Mouse (Mus musculus): ENCODE measurements at regions not wholly inside any gene's neighbourhood (a gene's known extent, or its start where the extent isn't known, plus 50 kb on each side); places are given as distances from the start of the nearest gene placed in this dataset.
A peak's percentile ranks its signal among the peaks of the same experiment; 100 is the strongest.

DNA sequence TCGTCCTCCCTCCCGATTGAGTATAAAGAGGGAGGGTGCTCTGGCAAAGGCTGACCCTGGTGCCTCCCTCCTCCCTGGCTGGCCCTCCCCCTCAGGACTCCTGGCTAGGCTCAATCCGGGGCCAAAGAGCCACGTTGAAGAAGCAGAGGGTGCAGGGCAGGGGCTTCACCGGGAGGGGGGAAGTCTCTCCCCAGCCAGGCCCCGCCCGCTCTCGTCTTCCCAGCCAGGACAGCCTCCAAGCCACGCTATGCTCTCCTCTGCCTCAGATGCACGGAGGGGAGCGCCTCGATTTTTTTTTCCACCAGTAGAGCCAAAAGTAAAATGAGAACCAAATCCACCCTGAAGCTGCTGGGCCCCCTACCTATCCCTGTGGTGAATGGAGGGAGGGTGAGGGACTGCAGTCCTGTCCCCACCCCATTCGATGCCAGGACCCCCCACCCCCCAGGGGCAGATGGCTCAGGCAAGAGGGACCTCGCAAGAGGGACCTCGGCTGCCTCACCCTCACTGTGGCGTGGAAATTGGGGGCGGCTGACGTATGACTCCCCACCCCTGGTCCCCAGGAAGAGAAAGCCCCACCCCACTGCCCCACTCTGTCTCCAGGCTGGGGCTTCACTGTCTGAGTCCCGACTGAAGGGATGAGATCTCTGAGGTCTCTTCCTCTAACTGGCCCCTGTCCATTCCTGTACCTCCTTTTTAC lies 53.2 kb upstream of the Col1a1 start:
- DNase-seq (ENCODE audit: extremely low read depth, low read depth), result no peak

DNA sequence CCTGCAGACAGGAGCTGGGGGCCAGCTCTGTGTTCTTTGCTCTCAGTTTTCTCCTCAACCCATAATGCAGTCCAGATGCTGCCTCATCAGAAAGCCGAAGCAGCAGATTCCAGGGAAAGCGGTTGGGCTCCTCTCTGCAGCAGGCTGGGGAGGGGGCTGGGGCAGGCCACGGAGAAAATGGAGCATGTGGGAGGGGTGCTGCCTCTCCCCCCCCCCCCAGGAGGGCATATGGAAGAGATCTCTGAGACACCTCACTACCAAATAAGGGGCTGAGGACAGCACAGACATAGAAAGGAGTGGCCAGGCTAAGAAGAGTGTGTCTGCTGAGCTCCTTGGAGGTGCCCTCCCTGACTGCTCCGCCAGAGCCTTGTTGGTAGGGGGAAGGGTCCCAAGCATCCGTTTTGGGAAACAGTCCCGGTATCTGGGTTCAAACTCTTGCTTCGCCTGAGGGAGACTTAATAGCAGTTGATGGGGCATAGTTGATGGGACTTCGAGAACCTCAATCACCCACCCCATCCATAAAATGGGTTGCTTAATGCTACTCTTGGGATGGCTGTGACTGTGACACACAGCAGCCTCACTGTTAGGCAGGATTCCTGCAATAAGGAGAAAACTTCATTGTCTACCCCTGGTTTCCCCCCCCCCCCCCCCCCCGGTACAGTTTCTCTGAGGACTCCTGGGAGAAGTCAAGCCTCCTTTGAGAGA lies 53.9 kb upstream of the Col1a1 start:
- no peak for DNase-seq (ENCODE audit: extremely low read depth, low read depth)

DNA sequence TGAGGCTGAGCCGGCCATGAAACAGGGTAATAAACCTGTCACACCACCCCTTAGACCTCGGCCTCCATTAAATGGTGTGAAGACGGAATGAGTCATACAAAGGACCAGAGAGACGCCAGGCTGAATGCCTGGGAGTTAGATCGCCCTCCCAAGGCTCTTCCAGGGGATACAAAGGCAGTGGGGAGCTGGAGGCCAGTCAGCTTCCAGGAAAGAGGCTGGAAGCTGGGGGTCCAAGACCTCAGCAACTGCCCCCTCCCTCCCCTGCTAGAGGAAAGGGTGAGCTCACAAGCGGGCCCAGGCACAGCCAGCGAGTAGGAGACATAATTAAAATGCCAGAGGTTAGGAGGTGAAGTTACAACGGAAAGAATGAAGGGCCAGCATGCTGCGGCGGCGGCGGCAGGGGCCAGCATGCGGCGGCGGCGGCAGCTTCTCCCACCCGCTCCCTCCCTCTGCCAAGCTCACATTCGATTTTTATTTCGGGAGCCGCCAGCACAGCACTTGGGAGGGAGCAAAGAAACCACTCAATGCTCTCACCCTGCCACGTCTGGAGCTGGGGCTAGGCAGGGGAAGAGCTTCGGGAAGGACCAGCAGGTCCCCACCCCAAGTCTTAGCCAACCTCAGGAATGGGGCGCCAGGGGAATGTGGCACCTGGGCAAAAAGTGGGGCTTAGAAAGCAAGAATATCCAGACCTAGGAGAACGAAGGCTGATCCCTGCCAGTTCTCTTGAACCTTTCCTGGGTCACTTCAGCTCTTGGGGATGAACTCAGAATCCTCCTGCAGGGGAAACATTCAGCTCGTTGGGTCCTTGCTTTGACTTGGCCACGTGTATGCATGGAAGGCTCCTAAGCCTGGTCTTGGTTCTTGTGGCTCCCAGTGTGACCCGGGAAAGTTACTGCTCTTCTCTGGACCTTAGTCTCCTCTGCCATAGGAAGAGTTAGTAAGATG lies 54.9 kb upstream of the Col1a1 start:
- DNase-seq (ENCODE audit: extremely low read depth, low read depth), result no peak

DNA sequence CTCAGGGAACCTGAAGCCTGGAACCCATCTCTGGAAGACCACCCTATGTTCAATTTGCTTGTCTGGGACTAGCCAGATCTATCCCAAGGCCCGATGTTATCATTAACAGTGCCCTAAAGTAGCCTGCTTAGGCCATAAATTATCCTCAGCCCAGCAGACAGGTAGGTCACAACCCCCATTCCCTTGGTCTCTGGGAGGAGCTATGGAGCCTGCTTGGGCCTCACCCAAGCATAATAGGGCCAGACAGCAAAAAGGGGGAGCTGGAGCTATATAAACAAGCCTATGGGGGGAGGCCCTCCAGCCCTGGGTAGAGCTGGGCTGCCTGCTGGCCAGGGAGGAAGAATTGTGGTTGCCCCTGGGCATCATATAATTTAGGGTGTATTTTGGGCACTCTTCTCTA lies 59.3 kb upstream of the Col1a1 start:
- DNase-seq (ENCODE audit: extremely low read depth, low read depth), result no peak

DNA sequence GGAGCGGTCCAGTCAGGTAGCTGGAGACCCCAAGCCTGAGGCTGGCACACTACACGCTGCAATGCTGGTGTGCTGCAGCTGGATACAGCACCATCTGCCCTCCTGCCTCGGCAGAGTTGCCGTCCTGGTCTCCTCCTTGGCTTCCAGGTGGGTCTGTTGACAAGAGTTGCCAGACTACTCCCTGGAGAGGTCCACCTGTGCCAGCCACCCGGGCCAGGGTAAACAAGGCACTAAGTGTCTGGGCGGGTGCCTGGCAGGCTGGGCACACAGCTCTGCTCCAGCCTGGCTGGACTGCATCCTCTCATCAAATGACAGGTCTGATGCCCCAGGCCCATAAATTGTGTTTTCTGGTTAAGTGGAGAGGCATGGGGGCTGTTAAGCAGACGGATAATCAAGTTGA lies 61.0 kb upstream of the Col1a1 start:
- DNase-seq (ENCODE audit: extremely low read depth, low read depth), result no peak

DNA sequence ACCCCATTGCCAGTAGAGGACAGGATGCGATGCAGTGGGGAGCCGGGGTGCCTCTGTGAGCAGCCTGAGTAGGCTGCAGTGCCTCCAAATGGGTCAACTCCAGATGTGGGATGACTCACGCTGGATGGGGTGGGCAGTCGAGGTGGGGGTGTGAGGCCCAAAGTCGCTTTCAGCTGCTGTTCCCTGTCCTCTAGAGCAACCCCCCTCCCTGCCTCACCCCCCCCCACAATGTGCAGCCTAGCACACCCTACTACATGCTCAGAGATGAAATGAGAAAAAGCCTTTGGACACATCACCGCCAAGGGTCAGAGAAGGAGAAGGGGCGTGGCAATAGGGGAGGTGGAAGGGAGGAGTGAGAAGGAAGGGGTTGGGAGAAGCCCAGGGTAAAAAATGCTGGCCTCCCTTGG lies 61.9 kb upstream of the Col1a1 start:
- no peak for DNase-seq (ENCODE audit: extremely low read depth, low read depth)

DNA sequence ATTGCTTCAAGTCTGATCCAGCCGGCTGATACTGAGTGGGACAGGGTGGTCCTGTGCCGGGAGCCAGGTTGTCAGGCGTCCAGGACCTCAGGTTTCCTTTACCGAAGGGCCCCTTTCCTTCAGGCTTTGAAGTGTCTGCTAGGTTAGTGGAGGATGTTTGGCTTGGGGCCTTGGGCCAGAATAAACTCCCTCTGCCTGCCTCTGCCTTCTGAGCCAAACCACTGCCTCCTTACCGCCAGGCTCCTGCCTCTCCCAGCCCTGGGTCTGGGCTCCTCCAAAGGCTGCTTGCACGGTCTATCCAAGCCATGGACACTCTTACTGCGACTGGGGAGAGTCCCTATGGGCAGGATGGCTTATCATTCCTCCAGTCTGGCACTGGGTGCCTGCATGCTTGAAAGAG lies 62.3 kb upstream of the Col1a1 start:
- DNase-seq (ENCODE audit: extremely low read depth, low read depth), result no peak

DNA sequence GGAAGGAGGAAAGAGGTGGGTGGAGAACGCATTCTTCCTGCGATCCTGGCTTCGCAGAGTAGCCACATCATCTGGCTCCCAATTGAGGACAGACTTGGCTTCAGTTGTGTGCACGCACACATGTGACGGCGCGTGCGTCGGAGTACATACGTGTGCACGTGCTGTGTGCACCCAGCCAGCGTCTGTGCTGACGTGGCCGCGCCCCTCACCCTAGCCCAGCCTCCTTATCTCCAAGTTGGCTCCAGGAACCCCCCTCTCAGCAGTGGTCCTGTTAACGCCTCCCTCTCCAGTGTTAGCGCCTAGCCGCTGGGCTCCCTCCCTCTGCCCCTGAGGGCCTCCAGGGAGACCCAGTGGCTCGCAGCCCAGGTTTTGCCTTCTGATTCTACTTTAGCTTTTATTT lies 63.1 kb upstream of the Col1a1 start:
- DNase-seq (ENCODE audit: extremely low read depth, low read depth), result no peak

DNA sequence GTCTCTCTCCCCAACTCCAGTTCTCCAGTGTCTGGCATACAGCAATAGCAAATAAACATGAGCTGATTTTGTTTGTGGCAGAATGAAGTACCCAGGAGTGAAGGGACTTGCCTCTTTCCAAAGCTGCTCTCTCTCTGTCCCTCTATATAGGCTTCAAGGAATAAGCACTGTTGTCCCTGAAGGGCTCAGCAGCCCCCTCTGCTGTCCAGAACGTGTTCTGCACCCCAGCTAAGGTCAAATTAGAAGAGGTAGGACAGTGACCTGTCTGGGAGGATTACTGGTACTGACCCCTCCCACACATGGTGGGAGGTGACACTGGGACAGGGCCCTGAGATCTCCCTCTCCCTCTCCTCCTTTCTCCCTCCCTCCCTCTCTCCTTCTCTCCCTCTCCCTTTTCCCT lies 65.7 kb upstream of the Col1a1 start:
- peak; percentile 19 for DNase-seq (ENCODE audit: extremely low read depth, low read depth)

DNA sequence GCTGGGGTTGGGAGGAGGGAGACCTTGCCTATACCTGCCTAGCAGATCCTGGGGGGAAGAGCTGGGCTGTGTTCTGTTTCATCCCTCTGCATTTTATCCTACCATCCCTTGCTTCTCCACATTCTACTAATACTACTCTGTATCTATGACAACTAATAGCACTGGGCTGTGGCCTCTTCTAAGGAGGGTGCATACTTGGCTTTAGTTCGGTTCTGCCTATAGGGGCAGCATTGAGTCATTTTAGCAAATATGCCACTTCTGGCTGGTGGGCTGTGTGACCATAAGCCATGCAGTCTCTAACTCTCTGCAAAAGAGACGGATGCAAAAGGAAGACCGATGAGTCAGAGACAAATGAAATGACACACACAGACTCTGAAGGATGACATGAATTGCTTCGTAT lies 66.2 kb upstream of the Col1a1 start:
- peak; percentile 5 for DNase-seq (ENCODE audit: extremely low read depth, low read depth)

DNA sequence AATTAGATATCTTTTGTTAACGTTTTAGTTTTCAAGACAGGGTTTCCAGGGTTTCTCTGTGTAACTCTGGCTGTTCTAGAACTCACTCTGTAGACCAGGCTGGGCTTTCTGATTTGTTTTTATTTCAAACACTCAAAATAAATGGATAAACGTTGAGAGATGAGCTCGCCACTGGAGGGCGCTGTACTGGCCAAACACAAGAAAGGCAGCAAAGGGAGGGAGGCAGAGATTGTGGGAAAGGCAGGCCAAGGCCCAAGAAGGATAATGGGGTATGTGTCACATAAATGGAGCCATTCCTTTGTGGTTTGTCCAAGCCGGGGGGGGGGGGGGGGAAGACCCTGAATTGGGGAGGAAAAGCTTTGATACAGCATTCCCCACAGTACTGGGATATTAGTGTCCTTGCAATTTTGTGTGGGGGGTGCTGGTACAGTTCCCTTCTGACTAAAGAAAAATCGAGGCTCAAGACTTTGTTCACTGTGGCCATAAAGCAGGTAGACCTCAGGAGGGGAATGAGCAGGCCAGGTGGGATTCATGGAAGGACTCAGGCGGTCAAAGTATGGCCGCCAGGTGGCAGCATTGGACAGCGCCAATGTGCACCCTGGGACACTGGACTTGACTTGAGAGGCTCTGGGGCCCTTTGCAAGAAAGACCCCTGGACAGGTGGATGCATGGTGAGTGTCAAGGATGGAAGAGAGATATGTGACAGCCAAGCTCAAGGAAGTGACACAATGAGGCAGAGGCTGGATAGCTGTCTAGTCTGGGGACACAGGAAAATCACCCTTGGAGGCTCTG lies 69.7 kb upstream of the Col1a1 start:
- peak; percentile 33 for DNase-seq (ENCODE audit: extremely low read depth, low read depth)

DNA sequence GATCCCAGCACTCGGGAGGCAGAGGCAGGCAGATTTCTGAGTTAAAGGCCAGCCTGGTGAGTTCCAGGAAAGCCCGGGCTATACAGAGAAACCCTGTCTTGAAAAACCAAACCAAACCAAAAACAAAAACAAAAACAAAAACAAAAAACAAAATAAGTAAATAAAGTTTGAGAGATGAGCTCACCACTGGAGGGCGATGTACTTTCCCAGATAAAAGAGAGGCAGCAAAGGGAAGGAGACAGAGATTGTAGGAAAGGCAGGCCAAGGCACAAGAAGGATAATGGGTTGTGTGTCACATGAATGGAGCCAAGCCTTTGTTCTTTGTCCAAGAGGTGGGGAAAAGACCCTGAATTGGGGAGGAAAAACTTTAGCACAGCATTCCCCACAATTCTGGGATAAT lies 67.6 kb upstream of the Tmem92 start:
- DNase-seq (ENCODE audit: extremely low read depth, low read depth), result no peak

DNA sequence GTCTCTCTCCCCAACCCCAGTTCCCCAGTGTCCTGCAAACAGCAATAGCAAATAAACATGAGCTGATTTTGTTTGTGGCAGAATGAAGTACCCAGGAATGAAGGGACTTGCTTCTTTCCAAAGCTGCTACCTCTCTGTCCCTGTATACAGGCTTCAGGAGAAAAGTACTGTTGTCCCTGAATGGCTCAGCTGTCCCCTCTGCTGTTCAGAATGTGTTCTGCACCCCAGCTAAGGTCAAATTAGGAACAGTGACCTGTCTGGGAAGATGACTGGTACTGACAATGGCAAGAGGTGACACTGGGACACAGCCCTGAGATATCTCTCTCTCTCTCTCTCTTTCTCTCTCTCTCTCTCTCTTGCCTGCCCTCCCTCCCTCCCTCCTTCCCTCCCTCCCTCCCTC lies 56.6 kb upstream of the Tmem92 start:
- no peak for DNase-seq (ENCODE audit: extremely low read depth, low read depth)

DNA sequence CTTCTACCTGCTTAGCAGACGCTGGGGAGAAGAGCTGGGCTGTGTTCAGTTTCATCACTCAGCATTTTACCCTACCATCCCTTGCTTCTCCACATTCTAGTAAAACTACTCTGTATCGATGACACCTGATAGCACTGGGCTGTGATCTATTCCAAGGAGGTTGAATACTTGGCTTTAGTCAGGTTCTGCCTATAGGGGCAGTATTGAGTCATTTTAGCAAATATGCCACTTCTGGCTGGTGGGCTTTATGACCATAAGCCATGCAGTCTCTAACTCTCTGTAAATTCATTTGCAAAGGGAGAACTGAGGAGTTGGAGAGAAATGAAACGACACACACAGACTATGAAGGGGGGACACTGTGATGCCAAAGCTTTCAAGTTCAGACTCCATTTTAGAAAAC lies 55.6 kb upstream of the Tmem92 start:
- DNase-seq (ENCODE audit: extremely low read depth, low read depth), result no peak

DNA sequence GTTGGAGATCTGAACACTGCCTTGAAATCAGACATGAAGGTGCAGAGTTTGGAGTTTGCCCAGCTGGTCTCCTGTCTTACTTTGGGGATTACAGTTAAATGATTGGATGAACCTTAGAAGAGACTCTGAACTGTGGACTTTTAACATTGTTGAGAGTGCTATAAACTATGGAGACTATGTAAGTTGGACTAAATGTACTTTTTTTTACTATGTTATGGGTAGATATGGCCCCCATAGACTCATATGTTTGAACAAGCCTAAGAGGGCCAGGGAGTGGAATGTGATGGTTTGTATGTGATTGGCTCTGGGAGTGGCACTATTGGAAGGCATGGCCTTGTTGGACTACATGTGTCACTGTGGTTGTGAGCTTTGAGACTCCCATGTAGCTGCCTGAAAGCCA lies 53.8 kb upstream of the Tmem92 start:
- no peak for DNase-seq (ENCODE audit: extremely low read depth, low read depth)

DNA sequence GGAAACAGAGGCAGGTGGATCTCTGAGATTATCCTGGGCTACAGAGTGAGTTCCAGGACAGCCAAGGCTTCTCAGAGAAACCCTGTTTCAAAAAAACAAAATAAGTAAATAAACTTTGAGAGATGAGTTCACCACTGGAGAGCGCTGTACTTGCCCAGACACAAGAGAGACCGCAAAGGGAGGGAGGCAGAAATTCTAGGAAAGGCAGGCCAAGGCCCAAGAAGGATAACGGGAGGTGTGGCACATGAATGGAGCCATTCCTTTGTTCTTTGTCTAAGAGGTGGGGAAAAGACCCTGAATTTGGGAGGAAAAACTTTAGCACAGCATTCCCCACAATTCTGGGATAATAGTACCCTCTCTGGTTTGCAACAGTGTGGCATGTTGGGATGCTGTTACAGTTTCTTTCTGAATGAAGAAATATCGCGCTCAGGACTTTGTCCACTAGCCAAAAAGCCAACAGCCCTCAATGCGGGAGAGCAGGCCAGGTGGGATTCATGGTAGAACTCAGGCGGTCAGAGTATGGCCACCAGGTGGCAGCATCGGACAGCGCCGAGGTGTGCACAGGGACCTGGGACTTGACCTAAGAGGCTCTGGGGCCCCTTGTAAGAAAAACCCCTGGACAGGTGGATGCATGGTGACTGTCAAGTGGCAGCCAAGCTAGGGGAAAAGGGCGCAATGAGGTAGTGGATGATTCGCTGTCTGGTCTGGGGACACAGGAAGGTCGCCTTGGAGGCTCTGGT lies 49.9 kb upstream of the Tmem92 start:
- DNase-seq (ENCODE audit: extremely low read depth, low read depth), result peak; percentile 2
